Mouse (Mus musculus) spleen, postnatal 10 days (tissue): ENCODE data around the gene Scn1b.

Experiments used
- DNase-seq, 2 experiments: peaks; one replicate each; pipeline ENCODE4 v3.0.0; 2021 to 2022; ENCODE audit warnings: low spot score in 2 of 2

Gene Scn1b

GRCm38 (mm10) chr7:31149751-31150565 is 23.2 kb upstream of the Scn1b start:
- no peak for DNase-seq

GRCm38 (mm10) chr7:31149271-31149670 is 22.5 kb upstream of the Scn1b start:
- DNase-seq = no peak

- DNase-seq = peak; percentile 30 to 70
These were observed 22.0 kb upstream of the Scn1b start for GRCm38 (mm10) chr7:31148756-31149155.

DNA sequence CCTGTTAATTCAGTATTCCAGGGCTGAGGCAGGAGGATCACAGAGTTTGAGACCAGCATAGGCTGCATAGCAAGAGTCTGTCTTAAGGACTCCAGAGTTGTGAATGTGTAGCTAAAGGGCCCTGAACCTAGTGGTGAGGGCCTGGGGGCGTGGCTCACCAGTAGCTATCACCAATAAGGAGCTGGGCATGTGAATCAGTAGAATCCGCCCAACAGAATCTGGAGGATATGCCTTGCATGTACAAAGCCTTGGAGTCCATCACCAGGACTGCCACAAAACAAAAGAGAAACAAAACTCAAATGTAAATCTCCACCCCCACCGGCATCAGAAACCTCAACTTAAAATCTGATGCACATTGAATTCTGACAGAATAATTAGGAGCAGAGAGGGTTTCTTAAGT is 21.3 kb upstream of the Scn1b start:
- no peak for DNase-seq

DNA sequence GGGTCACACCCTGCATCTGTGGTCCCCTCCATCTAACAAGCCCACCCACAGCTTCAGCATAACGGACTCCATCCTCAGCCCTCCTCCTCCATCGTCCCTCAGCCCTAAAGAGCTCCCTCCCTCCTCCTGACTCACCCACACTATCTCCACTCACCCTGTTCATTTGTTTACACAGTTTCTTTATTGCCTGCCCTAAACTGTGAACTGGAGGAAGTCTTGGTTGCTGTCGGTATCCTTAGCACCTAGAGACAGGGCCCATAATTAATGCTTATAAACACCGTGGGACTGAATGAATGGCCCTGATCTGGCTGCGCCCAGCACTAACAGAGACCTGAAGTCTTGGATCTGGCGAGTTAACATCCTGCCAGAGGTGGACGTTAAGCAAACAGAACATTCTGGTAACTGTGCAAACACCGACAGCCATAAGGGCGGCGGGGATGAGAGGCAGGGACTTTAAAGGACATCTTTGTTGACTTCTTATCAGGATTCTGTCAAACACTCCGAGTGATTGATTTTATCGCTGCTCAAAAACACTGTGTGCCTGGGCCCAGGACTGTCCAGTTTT is 18.9 kb upstream of the Scn1b start:
- no peak for DNase-seq

GRCm38 (mm10) chr7:31144886-31145285 is 18.1 kb upstream of the Scn1b start:
- no peak for DNase-seq

- no peak for DNase-seq
These were observed 14.1 kb upstream of the Scn1b start for GRCm38 (mm10) chr7:31140941-31141340.

DNA sequence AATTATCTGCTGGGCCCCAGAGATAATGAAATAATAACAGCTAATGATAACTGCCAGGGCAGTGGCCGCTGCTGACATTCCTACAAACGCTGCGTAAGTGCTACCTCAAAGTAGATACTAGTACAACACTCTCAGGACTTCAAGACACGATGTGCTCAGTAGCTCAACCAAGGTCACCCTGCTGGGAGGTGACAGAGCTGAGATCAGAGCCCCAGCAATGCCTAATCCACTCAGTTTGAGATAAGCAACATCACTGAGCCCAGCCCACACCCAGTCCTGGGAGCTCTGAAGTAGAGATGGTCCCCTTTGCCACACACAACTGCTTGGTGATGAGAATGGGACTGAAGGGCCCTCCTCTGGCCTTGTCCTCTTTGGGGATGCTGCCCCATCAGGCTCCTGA is 13.5 kb upstream of the Scn1b start:
- DNase-seq = no peak

DNA sequence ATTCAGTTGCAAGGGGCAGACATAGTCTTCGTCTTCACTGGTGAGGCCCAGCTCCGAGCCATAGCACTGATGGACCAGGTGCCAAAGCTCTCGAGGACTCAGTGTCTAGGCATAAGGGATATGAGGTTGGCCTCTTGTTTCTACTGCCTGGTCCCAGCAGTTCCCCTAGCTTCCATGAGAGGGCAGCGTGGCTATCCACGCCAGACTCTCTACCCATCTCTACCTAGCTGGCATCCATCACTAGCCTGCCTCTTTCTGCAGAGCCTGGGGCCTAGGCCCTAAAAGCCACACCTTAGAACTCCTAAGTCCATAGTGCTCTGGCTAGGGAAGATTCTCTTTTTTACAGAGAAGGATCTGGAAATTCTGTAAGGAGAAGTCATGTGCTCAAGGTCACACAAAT is 13.0 kb upstream of the Scn1b start:
- DNase-seq = peak; percentile 43 to 75

DNA sequence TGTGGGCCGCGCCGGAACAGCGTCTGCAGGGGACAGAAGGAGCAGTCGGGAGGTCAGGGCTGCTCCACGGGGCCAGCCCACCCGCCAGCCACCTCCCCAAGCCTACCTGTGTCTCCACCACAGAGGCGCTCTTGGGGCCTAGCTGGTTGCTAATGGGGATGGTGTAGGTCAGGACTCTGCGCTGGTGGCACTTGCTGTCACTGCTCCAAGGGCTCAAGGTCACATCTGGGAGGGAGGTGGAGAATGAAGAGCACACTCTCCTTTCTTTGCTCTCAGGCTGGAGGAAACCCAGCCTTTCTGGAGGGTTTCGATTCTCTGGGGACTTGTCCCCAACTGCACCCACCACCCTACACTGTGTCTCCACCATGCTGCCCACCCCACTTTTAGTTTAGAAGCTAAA is 8.9 kb upstream of the Scn1b start:
- no peak for DNase-seq

- no peak for DNase-seq
These were observed 5.1 kb upstream of the Scn1b start for GRCm38 (mm10) chr7:31131866-31132265.

DNA sequence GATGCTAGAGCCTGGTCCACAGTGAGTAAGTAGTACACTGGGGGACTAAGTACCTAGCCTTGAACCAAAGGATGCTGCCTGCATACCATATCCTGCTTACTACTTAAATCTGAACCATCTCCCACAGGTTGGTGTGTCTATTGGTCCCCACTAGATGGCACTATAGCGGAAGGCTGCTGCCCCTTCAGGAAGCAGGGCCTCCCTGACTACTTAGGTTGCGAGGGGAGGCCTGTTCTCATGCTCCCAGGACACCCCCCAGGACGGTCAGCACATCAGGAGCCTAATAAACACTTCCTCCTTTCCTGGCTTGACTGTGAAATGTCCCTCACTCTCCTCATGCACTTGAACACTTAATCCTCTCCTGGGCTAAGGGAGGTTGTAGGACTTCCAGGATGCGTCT is 4.0 kb upstream of the Scn1b start:
- DNase-seq = peak in 1 of 2 experiments; percentile 63

DNA sequence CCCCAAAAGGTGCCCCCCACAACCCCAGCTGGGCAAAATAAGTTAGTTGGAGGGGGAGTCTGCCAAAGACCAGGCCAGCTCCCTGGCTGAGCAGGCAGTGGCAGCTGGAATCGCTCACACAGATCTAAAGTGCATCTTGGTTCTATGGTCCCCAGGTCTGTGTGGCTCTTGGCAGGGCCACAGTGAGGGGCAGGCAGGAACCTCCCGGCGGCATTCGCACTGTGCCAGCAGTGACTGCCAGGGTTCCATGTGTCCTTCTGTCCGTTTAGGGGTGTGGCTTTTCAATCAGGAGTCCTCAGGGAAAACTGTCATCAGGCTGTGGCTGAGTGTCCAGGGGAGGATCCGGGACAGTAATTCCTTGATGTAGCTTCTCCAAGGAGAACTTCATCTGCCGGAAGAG is 3.4 kb upstream of the Scn1b start:
- DNase-seq = no peak

DNA sequence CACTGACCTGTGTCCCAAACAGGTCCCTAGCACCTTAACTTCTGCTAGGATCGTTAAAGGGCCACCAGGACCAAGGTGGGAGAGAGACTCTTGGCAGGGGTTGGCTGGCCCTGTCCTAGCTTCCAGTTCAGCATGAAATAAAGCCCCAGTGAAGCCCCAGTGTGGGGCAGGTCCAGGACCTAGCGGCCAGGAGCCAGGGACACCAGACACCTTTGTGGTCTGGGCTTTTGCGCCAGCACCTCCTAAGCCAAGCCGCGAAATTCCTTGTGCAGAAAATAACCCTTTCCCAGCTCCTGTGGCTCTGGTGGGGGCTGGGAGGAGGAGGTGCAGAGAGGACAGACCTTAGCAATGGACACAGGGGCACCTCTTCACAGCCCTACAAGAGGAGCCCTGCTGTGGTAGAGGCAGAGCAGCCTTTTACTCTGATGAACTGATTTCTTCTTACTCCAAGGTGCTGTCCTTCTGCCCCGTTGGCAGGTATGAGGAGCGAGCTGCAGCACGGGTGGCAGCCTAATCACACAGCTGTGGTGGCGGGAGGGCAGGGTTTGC is 1.4 kb upstream of the Scn1b start:
- DNase-seq = no peak

- no peak for DNase-seq
These were observed 522 bp downstream of the Scn1b start for GRCm38 (mm10) chr7:31126211-31126751.

DNA sequence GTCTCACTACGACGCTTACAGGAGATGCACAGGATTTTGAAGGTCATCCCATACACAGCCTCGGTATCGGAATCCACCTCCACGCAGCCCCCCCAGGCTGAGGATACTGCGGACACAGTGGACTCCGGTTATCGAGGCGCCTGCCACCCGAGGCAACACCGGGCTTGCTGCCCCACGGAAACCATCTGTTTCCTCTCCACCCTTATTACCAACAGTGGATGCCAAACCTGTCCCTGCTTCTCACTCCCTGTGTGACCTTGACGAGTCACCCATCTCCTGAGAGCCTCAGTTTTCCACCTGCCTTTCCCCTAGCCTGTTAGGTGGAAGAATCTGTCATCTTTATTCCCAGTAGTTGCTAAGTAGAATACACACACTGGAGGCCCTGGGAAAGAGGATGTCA is 1.7 kb downstream of the Scn1b start:
- DNase-seq = no peak

- DNase-seq = no peak
These were observed 2.4 kb downstream of the Scn1b start for GRCm38 (mm10) chr7:31124381-31124780.

DNA sequence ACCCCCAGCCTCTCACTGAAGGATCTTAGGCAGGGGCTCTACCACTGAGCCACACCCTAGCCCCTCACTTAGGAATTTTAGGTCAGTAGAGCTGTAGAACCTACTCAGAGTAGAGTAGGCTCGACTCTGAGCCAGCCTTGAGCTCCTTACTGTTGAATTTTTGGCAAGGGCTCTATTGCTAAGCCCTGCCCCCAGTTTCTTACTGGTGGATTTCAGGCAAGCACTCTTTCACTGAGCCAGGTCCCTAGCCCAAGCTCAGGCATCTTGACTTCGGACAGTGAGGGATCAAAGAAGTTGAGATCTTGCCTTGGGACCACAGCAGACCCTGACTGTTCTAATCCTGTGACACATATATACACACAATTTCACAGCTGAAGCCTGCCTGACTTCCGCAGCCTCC is 3.1 kb downstream of the Scn1b start:
- no peak for DNase-seq

GRCm38 (mm10) chr7:31122641-31123631 is 3.9 kb downstream of the Scn1b start:
- DNase-seq = no peak

GRCm38 (mm10) chr7:31119556-31119955 is 7.2 kb downstream of the Scn1b start:
- DNase-seq = no peak

DNA sequence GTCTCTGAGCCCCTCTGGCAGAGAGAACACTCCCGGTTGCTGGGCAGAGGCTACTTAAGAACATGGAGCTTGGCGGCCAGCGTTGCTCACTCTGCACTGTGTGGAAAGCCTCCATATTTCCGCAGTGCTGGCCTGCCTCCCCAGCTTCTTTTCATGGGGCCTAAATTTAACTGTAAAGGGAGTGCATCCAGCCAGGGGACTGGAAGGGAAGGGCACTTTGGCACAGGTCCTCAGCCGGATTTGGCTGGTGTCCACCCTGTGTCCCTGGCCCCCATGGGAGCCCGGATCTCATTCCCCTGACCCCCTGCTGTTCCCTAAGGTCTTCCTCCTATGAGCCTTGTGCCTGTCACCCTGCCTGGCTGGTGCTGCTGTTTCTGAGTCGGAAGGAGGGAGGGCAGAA is 8.3 kb downstream of the Scn1b start:
- no peak for DNase-seq

DNA sequence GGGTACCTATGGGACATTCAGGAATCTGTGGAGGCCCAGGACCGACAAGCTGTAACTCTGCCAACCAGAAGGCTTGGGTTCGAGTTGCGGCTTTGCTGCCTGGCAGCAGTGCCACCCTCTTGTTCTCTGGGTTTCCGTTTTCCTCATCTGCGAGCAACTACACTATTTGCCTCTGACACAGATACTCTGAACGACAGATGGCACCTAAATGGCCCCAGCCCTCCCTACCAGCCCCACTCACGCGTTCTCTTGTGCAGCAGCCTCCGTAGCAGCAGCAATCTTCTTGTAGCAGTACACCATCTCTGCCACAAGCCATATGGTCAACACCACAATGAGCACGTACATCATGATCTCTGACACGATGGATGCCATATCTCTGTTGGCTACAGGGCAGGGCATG is 9.3 kb downstream of the Scn1b start:
- no peak for DNase-seq
